14 mouse cellular contexts compared by ENCODE assay signal in the genomic region with DNA sequence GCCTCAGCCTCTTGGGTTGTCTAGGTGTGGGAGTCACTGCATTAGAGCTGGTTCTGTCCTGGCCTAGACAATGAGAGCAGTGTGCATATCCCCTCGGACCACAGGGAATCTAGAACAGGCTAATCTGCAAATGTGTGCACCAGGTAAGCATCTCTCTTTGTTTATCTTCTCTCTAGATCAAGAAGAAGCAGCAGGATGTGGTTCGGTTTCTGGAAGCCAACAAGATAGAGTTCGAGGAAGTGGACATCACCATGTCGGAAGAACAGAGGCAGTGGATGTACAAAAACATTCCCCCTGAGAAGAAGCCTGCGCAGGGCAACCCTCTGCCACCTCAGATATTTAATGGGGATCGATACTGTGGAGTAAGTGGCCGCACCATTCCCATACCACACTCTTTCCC. TPM values are rescaled to one million over a fixed set of nuclear protein-coding genes. Genes with fewer than 3 reads are reported as not detected.
A peak's percentile ranks its signal among the peaks of the same experiment; 100 is the strongest.
DNase-seq lines count a peak whose midpoint lies in the region; ATAC-seq lines count a peak whose summit lies in the region.
"Had no signal": no experiment of that assay in that cellular context is flagged by ENCODE, and none has a peak within 500 bp of the region (broad histone marks: within the 10 kb centered on the region; RNA-seq: fewer than 3 reads in every experiment).

No protein-coding gene starts in this region.

- H3K4me2 ChIP-seq in hindbrain, embryonic 11.5 days (replicated peaks; ENCODE audit: low read depth, low read length) = no peak overlapping the region
- no peak overlapping the region for H3K4me2 ChIP-seq in hindbrain, embryonic 14.5 days (replicated peaks)
- H3K4me2 ChIP-seq: heart, embryonic 11.5 days had no signal

- no peaks in the 10 kb centered on the region for H3K9me3 ChIP-seq in hindbrain, embryonic 11.5 days (ENCODE audit: control insufficient read depth, low read length)
- H3K9me3 ChIP-seq in hindbrain, embryonic 14.5 days (ENCODE audit: control insufficient read depth, low read length) = no peaks in the 10 kb centered on the region
- H3K9me3 ChIP-seq in limb, embryonic 10.5 days (replicated peaks) = no peaks in the 10 kb centered on the region
- H3K9me3 ChIP-seq: G1E had no signal

- ATAC-seq in hindbrain, embryonic 11.5 days (ENCODE audit: low FRiP score) = peak; percentile 17; the same call in 1 of the 2 replicates
- no peak for ATAC-seq in hindbrain, embryonic 14.5 days (ENCODE audit: low FRiP score)

- no peak overlapping the region for H3K4me3 ChIP-seq in hindbrain, embryonic 11.5 days (ENCODE audit: low read depth, low read length)
- no peak overlapping the region for H3K4me3 ChIP-seq in hindbrain, embryonic 14.5 days (replicated peaks; ENCODE audit: low read length)
- H3K4me3 ChIP-seq in limb, embryonic 10.5 days = no peak overlapping the region

- no peak overlapping the region for H3K9ac ChIP-seq in hindbrain, embryonic 11.5 days (ENCODE audit: low read depth, low read length)
- no peak overlapping the region for H3K9ac ChIP-seq in hindbrain, embryonic 14.5 days

- H3K36me3 ChIP-seq in hindbrain, embryonic 11.5 days (ENCODE audit: control insufficient read depth, insufficient read depth, low read length) = no peaks in the 10 kb centered on the region
- H3K36me3 ChIP-seq in hindbrain, embryonic 14.5 days (replicated peaks; ENCODE audit: control insufficient read depth, insufficient read depth) = no peaks in the 10 kb centered on the region
- no peaks in the 10 kb centered on the region for H3K36me3 ChIP-seq in limb, embryonic 10.5 days
- H3K36me3 ChIP-seq: G1E had no signal

- no peaks in the 10 kb centered on the region for H3K27me3 ChIP-seq in hindbrain, embryonic 11.5 days (ENCODE audit: control insufficient read depth, insufficient read depth, low read length)
- no peaks in the 10 kb centered on the region for H3K27me3 ChIP-seq in hindbrain, embryonic 14.5 days (ENCODE audit: control insufficient read depth, insufficient read depth, low read length)
- H3K27me3 ChIP-seq in limb, embryonic 10.5 days (ENCODE audit: low read depth, poor library complexity, severe bottlenecking) = no peaks in the 10 kb centered on the region

- intact Hi-C loops in gastrocnemius, postnatal 14 days (cut with DNase I; ENCODE audit: low total_unique reads) = no loop called here

- 92% methylated on average over 7 of the region's 7 CpGs for WGBS in hindbrain, embryonic 11.5 days
- 90% methylated on average over 7 of the region's 7 CpGs for WGBS in hindbrain, embryonic 14.5 days
- 90% methylated on average over 7 of the region's 7 CpGs for WGBS in limb, embryonic 10.5 days

- DNase-seq in hindbrain, embryonic 11.5 days (ENCODE audit: low spot score) = no peak
- no peak for DNase-seq in hindbrain, embryonic 14.5 days (ENCODE audit: low spot score)
- peak; percentile 8 for DNase-seq in thymus, postnatal 0 days (ENCODE audit: low spot score)
- no peak for DNase-seq in thymus, postnatal 25 days
- no peak for DNase-seq in limb, embryonic 10.5 days (ENCODE audit: low spot score)
- no peak for DNase-seq in heart, postnatal 4 days
- no peak for DNase-seq in gastrocnemius, postnatal 14 days
- DNase-seq: adrenal gland, adult 2 months; gastrocnemius, postnatal 25 days; heart, postnatal 36 days; lung, postnatal 36 days; thymus, postnatal 36 days had no signal

- H3K27ac ChIP-seq in hindbrain, embryonic 11.5 days (ENCODE audit: low read depth, low read length) = no peak overlapping the region
- H3K27ac ChIP-seq in hindbrain, embryonic 14.5 days = no peak overlapping the region
- peak overlapping the region; percentile 50; the same call in 1 of the 2 replicates for H3K27ac ChIP-seq in limb, embryonic 10.5 days

- H3K4me1 ChIP-seq in hindbrain, embryonic 11.5 days (replicated peaks; ENCODE audit: control insufficient read depth, insufficient read depth, low read length) = no peaks in the 10 kb centered on the region
- H3K4me1 ChIP-seq in hindbrain, embryonic 14.5 days (replicated peaks; ENCODE audit: control insufficient read depth, insufficient read depth, low read length) = 0 out of 2 replicates have a peak, but pooled peaks cover 22% of the 10 kb centered on the region
- peaks cover 30% of the 10 kb centered on the region; the same call in 1 of the 2 replicates for H3K4me1 ChIP-seq in limb, embryonic 10.5 days

RNA-seq across cellular contexts. Expression of a gene that starts 29.1 kb away (rescaled TPM):
- 7.3 and 8.9 TPM in 2 replicates for polyA plus RNA-seq in hindbrain, embryonic 11.5 days (2014; fragmentation: Nextera tagmentation; extraction: Ambion mirVana)
- polyA plus RNA-seq in hindbrain, embryonic 14.5 days (2014; fragmentation: Nextera tagmentation; extraction: Ambion mirVana) = 9.7 and 12.4 TPM in 2 replicates
- polyA plus RNA-seq in thymus, postnatal 0 days (2015; fragmentation: Nextera tagmentation; extraction: Ambion mirVana) = 4.4 and 5.2 TPM in 2 replicates
- 9.2 and 10.9 TPM in 2 replicates for polyA plus RNA-seq in limb, embryonic 10.5 days (2016; fragmentation: Nextera tagmentation; extraction: Ambion mirVana)
- 1 to 10 TPM; 6.1 to 7.5 TPM for total RNA-seq in heart, postnatal 4 days (2021)
- total RNA-seq in gastrocnemius, postnatal 14 days (2021) = 1 to 10 TPM; 1.4 TPM
- polyA plus RNA-seq: G1E had no signal
